Mouse (Mus musculus) brain, embryonic 14.5 days (tissue): ENCODE measurements around the gene Ncf2.

ENCODE experiments used
- CTCF ChIP-seq: fragments of 200-500 bp; IDR thresholded peaks from 2 replicates; pipeline ENCODE4 v1.5.1; 2012; ENCODE audit warnings: inconsistent platforms, mild to moderate bottlenecking, moderate library complexity, borderline replicate concordance; ENCODE audit not compliant: insufficient read depth, insufficient read length; ENCODE audit errors: extremely low read depth
- POLR2A ChIP-seq: fragments of 200-500 bp; IDR thresholded peaks from 2 replicates; pipeline ENCODE4 v1.6.1; 2012; ENCODE audit warnings: mild to moderate bottlenecking, inconsistent platforms, borderline replicate concordance; ENCODE audit not compliant: poor library complexity, insufficient read depth, insufficient read length, severe bottlenecking; ENCODE audit errors: extremely low read depth

DNA sequence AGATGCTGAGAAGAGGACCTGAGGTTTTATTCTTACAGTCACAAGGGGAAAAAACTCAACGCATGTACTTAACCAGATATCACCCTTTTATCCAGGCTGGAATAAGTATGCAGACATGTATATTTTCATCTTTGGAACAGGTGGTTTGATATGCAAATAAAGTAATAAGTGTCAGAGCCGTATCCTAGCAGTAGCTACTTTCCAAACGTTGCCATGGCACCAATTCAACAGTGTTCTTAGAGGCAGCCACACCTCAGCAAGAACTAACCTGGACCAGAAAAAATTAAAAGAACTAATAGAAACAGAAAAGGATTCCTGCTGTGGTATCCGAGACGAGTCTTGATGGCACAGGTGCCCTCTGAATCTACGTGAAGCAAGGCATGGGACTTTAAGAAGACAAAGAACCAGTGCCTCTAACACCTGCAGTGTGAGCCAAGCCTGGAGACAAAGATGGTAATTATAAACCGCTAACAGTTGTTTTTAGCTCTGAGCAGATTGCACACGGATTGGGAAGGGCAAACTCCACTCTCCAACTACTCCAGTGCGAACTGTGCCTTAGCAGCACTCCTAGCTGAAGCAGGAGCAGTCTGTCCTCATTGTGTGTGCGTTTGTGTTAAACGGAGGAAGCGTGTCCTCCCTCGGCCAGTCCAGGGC, 49.6 kb upstream of the Ncf2 start, which contains the start of gene Apobec4:
- TF ChIP-seq CTCF (no peak), POLR2A (no peak)
